Mouse (Mus musculus) testis, adult 2 months (tissue): ENCODE measurements around the gene Kdm2a.

ENCODE experiments used
- CTCF ChIP-seq: fragments of 200-500 bp; IDR thresholded peaks from 2 replicates; pipeline ENCODE4 v1.5.1; 2012; ENCODE audit warnings: low read depth, mild to moderate bottlenecking, inconsistent platforms, low read length, moderate library complexity; ENCODE audit not compliant: control insufficient read depth, insufficient read depth, insufficient replicate concordance
- POLR2A ChIP-seq: fragments of 200-500 bp; IDR thresholded peaks from 2 replicates; pipeline ENCODE4 v1.6.1; 2012; ENCODE audit warnings: low read depth, mild to moderate bottlenecking, inconsistent platforms, low read length, moderate library complexity; ENCODE audit not compliant: control insufficient read depth

- TF ChIP-seq CTCF, result no peak
- TF ChIP-seq POLR2A, result no peak
These were observed 129.3 kb downstream of the Kdm2a start, which contains the start of gene Ssh3 for GRCm38 (mm10) chr19:4268566-4269361.
